Mouse (Mus musculus) spleen, postnatal 0 days (tissue): ENCODE measurements around the gene March11. TPM values are rescaled to one million over a fixed set of nuclear protein-coding genes. Genes with fewer than 3 reads are reported as not detected.

Experiments used
- polyA plus RNA-seq: library from polyadenylated mRNA; unstranded; fragments of >200 nt; fragmentation: Nextera tagmentation; extraction: Ambion mirVana; gene quantifications from 2 replicates; pipeline ENCODE4 v1.2.1, GENCODE M21; 2015

March11 gene
- polyA plus RNA-seq, result 0.06 TPM in 1 of 2 replicates, not detected in the other

DNA sequence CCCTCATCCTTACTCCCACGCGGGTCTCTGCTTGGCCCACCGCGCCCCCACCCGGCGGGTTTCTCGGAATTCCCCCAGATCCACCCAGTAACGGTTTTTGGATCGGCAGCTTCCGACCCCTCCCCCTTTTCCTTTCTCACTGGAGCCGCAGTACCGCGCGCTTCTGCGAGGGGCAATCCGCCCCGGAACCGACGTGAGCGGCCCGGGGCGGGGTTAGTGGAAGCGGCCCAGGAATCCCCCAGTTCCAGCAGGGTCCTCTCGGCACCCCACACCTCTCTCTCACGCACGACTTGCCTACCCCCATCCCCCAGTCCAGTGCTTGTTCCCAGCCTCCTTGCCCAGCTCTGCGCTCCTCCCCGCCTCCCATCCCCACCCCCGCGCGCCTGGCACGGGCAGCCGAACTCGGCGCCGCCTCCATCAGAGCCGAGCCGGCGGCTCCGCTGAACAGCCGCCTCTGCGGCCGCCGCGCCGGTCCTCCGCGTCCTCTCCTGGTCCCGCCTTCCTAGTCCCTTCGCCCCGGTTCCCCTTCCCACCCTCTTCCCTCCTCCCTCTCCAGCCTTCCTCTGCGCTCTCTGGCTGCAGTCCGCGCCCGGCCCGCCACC, at the start of gene March11:
Gene March11, plus strand, starts transcription at position 420 of the 602 bp plus-strand sequence.

